Mouse (Mus musculus) retina, postnatal 1 day (tissue): ENCODE measurements around the gene Gpatch2.

ENCODE experiments used
- DNase-seq: peaks from one replicate; pipeline ENCODE4 v3.0.0-alpha.2; 2012

The Gpatch2 gene

DNA sequence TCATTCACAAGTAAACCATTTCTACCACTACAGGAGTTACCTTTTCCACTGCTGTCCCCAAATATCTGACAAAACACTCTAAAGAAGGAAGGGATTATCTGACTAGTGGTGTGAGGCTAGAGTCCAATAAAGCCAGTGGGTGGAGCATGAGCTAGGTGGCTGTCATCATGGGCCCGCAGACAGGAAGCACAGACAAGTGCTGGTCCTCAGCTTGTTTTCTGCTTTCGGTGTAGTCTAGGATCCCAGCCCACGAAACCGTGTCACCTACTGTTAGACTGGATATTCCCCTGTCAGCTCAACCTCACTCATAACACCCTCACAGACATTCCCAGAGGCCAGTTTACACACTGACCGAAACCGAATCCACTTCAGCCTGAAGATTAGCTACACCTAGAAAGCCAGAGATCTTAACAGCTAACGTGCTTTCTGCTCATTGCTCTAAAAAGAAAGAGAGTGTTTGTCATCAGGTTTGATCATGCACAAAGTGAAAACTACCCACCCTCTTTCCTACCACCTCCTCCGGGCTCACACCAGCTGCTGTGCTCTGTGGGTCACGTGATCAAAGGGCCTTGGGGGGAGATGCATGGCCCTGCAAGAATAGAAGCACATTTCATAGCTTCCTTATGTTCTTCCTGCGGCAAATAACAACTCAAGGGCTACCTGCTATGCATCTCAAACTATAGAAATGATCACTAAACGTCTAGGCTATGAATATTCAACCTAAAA, 161.8 kb downstream of the Gpatch2 start:
- peak; percentile 56 for DNase-seq

DNA sequence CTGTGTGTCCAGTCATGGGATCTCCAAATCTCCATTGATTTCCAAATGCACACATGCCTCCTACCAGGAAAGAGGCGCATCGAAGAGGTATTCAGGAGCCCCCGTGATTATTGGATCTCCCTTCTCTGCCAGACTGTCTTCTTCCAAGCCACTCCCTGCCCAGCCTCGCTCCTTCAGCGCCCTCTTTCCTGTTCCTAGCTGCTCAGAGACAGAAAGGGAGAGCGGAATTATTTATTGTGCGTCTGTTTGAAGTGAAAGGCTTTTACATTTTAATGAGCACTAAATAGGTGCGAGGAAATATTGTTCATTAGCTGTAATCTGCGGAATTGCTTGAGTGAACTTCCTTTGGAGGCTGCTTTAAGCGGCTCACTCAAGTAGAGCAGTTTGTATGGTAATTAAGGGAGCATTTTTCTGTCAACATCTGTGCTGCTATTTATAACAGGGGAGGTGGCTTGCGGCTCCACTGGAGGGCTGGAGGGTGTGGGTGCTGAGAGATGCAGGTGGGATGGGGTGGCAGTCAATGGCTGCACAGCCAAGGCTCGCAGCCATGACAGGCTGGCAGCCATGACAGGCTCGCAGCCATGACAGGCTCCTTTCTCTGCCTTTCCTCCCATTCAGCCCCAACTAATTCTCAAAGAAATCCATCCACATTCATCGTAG, 162.7 kb downstream of the Gpatch2 start:
- DNase-seq: peak; percentile 46

DNA sequence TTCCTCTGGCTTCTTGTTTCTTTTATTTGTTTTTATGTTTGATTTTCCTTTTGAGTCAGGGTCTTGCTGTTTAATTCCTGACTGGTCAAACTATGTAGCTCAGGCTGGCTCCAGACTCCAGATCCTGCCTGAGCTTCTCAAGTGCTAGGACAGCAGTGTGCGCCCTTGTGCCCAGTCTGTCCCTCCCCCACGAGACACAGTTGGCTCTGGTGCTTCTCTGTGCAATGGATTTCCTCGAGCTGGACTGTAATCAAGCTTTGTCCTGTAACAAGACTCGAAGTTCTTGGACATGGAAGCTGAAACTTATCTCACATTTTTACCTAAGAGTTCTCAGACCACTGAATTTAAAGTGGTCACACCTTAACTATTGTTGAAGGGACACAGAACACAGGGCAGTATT, 174.2 kb downstream of the Gpatch2 start:
- DNase-seq: no peak

DNA sequence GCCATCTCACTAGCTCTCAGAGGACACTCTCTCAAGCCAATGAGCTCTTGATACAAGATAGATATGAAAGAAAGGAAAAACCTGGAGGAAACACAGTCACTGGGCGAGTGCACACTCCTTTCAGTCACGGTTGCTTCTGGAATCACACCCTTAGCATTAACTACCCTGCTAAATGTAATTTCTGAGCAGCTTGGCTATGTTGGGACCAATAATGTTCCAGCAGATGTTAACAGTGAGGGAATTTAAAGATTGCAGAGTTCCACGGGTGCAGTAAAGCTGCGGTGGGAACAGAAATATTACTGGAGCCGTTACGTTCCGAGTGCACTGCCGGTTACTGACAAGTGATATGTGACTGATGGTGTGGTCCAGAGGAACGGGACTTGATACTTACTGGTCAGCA, 185.5 kb downstream of the Gpatch2 start:
- DNase-seq: no peak
